In the genomic region with DNA sequence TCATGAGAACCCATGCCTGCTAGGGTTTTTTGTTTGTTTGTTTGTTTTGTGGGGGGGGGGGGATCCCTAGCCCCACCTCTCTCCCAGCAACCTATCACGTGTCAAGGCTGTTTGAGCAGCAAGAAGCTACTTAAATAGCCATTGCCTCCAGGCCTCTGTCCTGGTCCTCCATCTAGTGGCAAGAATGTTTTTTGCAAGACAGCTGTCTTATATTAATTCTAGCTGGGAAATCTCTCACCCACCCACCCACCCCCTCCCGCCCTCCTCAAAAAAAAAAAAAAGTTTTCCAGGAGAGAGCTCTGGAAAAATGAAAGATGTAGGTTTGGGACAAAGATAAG, we compare ENCODE assay signal across 8 mouse cellular contexts. TPM values are rescaled to one million over a fixed set of nuclear protein-coding genes. Genes with fewer than 3 reads are reported as not detected.
DNase-seq lines count a peak whose midpoint lies in the region; ATAC-seq lines count a peak whose summit lies in the region.

No protein-coding gene starts in this region.

- peak; percentile 75; the same call in 1 of the 2 replicates for ATAC-seq in kidney, embryonic 15.5 days (replicated peaks; ENCODE audit: low FRiP score)
- peak; percentile 67; the same call in 1 of the 2 replicates for ATAC-seq in midbrain, embryonic 14.5 days (ENCODE audit: low FRiP score, low TSS enrichment)

- H3K4me2 ChIP-seq in kidney, embryonic 15.5 days = no peak overlapping the region
- no peak overlapping the region for H3K4me2 ChIP-seq in midbrain, embryonic 14.5 days (ENCODE audit: low read length)

- no peaks in the 10 kb centered on the region for H3K27me3 ChIP-seq in kidney, embryonic 15.5 days
- no peaks in the 10 kb centered on the region for H3K27me3 ChIP-seq in midbrain, embryonic 14.5 days (ENCODE audit: control insufficient read depth, insufficient read depth, low read length)

- H3K9me3 ChIP-seq in kidney, embryonic 15.5 days (replicated peaks) = no peaks in the 10 kb centered on the region
- no peaks in the 10 kb centered on the region for H3K9me3 ChIP-seq in midbrain, embryonic 14.5 days (ENCODE audit: control insufficient read depth, low read length)

- no peak overlapping the region for H3K27ac ChIP-seq in kidney, embryonic 15.5 days
- no peak overlapping the region for H3K27ac ChIP-seq in midbrain, embryonic 14.5 days (replicated peaks; ENCODE audit: low read depth, low read length)

- WGBS in kidney, embryonic 15.5 days = 17% methylated on average over 2 of the region's 2 CpGs
- 19% methylated on average over 2 of the region's 2 CpGs for WGBS in midbrain, embryonic 14.5 days

- H3K36me3 ChIP-seq in kidney, embryonic 15.5 days = no peaks in the 10 kb centered on the region
- no peaks in the 10 kb centered on the region for H3K36me3 ChIP-seq in midbrain, embryonic 14.5 days (ENCODE audit: control insufficient read depth, insufficient read depth, low read length)

- H3K9ac ChIP-seq in kidney, embryonic 15.5 days = no peak overlapping the region
- H3K9ac ChIP-seq in midbrain, embryonic 14.5 days (replicated peaks; ENCODE audit: low read length) = no peak overlapping the region

- peak; percentile 46 for DNase-seq in heart, postnatal 4 days
- no peak for DNase-seq in heart, postnatal 25 days (ENCODE audit: low spot score)
- DNase-seq in MN1 (ENCODE audit: low spot score) = peak; percentile 34
- peak; percentile 11 for DNase-seq in fibroblast of lung, adult 2 months (ENCODE audit: low read depth)
- DNase-seq in midbrain, embryonic 14.5 days = peak; percentile 80
- DNase-seq in urinary bladder, postnatal 10 days (ENCODE audit: low spot score) = no peak
- DNase-seq in cerebellum, adult 11-12 months = no peak

- H3K4me3 ChIP-seq in kidney, embryonic 15.5 days (replicated peaks) = no peak overlapping the region
- H3K4me3 ChIP-seq in midbrain, embryonic 14.5 days (replicated peaks; ENCODE audit: low read depth, low read length) = no peak overlapping the region

- no peaks in the 10 kb centered on the region for H3K4me1 ChIP-seq in kidney, embryonic 15.5 days
- no peaks in the 10 kb centered on the region for H3K4me1 ChIP-seq in midbrain, embryonic 14.5 days (ENCODE audit: control insufficient read depth, insufficient read depth, low read length)

- intact Hi-C loops in heart, postnatal 25 days (cut with DNase I) = no loop called here

RNA-seq across cellular contexts. Expression of a gene that starts 9.8 kb away (rescaled TPM):
- total RNA-seq in heart, postnatal 4 days (2021) = 10 to 100 TPM; 35.4 to 36.6 TPM
- total RNA-seq in heart, postnatal 25 days (2021) = 10 to 100 TPM; 25.7 to 29.3 TPM
- 90.4 and 106 TPM in 2 replicates for polyA plus RNA-seq in kidney, embryonic 15.5 days (2015; fragmentation: Nextera tagmentation; extraction: Ambion mirVana)
- polyA plus RNA-seq in midbrain, embryonic 14.5 days (2014; fragmentation: Nextera tagmentation; extraction: Ambion mirVana) = 83.7 and 85.9 TPM in 2 replicates

RNA-seq across cellular contexts. Expression of a gene that starts 10.0 kb away (rescaled TPM):
- 10 to 100 TPM; 15.9 to 16.3 TPM for total RNA-seq in heart, postnatal 4 days (2021)
- 1 to 10 TPM; 5.0 to 5.6 TPM for total RNA-seq in heart, postnatal 25 days (2021)
- 27.2 and 28.8 TPM in 2 replicates for polyA plus RNA-seq in kidney, embryonic 15.5 days (2015; fragmentation: Nextera tagmentation; extraction: Ambion mirVana)
- polyA plus RNA-seq in midbrain, embryonic 14.5 days (2014; fragmentation: Nextera tagmentation; extraction: Ambion mirVana) = 48.1 and 48.8 TPM in 2 replicates

Comparison
In these comparisons a context has a peak if more than half of its experiments do, and no peak if none do; other contexts are left out.
1. DNase-seq: peak in heart, postnatal 4 days (single experiment), MN1 (single experiment), fibroblast of lung, adult 2 months (single experiment) and midbrain, embryonic 14.5 days (single experiment); none in heart, postnatal 25 days (single experiment), urinary bladder, postnatal 10 days (single experiment) and cerebellum, adult 11-12 months (single experiment).